Mouse (Mus musculus): ENCODE data around the gene Aup1. TPM values are rescaled to one million over a fixed set of nuclear protein-coding genes. Genes with fewer than 3 reads are reported as not detected.

The Aup1 gene
- polyA plus RNA-seq (2017; shearing (Covaris generic)), result 486 TPM

GRCm38 (mm10) chr6:83054074-83054851, at the start of gene Aup1:
TSS of gene Aup1 (plus strand) at chr6:83054521.

GRCm38 (mm10) chr6:83033249-83034185, 20.8 kb upstream of the Aup1 start, which contains the start of the genes Dok1 and Loxl3:
TSS of gene Dok1 (minus strand) at chr6:83033471.
TSS of gene Loxl3 (plus strand) at chr6:83034173.

DNA sequence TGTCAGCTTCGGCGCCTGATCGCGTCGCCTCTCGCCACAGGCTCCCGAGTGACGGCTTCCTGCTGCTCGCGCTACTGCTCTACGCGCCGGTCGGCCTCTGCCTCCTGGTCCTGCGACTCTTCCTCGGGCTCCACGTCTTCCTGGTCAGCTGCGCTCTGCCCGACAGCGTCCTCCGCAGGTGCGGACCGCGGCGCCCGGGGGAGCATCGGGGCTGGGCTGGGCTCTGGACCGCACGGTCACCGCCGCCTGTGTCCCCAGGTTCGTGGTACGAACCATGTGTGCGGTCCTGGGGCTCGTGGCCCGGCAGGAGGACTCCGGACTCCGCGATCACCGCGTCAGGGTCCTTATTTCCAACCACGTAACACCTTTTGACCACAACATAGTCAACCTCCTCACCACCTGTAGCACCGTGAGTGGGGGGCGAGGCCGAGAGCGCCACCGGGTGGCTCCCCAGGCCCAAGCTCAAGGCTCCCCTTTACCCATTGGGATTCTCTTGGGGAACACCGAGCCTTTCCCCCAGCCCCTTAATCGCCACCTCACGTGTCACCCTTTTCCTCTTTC, 630 bp downstream of the Aup1 start, which contains the start of gene Htra2:
TSS of gene Htra2 (minus strand) at position 403 of the 561 bp plus-strand sequence.

GRCm38 (mm10) chr6:83057790-83058189, 3.5 kb downstream of the Aup1 start, which contains the start of gene Dqx1:
TSS of gene Dqx1 (plus strand) at chr6:83057844.

GRCm38 (mm10) chr6:83070247-83070310, 15.8 kb downstream of the Aup1 start, which contains the start of gene Tlx2:
TSS of gene Tlx2 (minus strand) at chr6:83070293.

DNA sequence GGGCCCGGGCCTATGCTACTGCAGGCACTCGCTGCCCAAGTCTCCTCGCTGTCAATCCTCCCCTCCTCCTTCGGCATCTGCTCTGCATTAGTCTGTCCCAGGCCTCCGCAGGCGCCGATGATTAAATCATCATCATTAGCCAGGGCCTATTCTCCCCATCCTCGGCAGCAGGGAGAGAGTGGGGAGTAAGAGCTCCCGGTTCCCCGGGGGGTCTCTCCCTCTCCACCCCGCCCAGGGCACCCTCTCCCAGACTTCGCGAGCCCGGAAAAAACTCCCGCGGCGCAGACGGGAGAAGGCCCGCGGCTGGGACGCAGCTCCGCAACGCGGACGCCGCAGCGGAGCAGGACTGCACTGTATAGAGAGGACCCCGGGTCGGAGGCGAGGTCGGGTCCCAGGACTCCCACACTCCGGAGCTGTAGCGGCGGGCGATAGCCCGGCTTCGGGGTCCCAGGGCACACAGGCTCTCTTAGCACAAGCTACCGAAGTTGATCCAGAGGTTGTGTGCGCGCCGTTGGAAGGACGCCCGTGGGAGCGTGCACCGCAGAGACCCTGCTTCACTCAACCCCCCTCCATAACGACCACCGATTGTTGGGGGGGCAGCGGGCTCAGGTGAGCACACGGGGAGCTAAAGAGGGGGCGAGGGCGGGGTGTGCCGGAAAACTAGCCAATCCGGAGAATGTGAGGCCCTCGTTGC, 23.5 kb downstream of the Aup1 start, which contains the start of gene Pcgf1:
TSS of gene Pcgf1 (plus strand) at position 240 of the 694 bp plus-strand sequence.

GRCm38 (mm10) chr6:83086121-83087035, 32.1 kb downstream of the Aup1 start, which contains the start of gene Lbx2:
TSS of gene Lbx2 (plus strand) at chr6:83086367.

GRCm38 (mm10) chr6:83101316-83101687, 47.0 kb downstream of the Aup1 start, which contains the start of the genes Ccdc142 and Gm42688:
TSS of gene Ccdc142 (plus strand) at chr6:83101601.
TSS of gene Gm42688 (plus strand) at chr6:83101617.

Other genes starting within 250 kb of the Aup1 start
- 15.4 TPM for gene Sema4f, start 114.8 kb upstream of the Aup1 start, polyA plus RNA-seq (2017; shearing (Covaris generic))
- gene M1ap, start 107.6 kb upstream of the Aup1 start, polyA plus RNA-seq (2017; shearing (Covaris generic)), result not detected
- 13.8 TPM for gene Dok1, start 21.1 kb upstream of the Aup1 start, polyA plus RNA-seq (2017; shearing (Covaris generic))
- not detected for gene Loxl3, start 20.3 kb upstream of the Aup1 start, polyA plus RNA-seq (2017; shearing (Covaris generic))
- 45.1 TPM for gene Htra2, start 752 bp downstream of the Aup1 start, polyA plus RNA-seq (2017; shearing (Covaris generic))
- gene Dqx1, start 3.3 kb downstream of the Aup1 start, polyA plus RNA-seq (2017; shearing (Covaris generic)), result 3.1 TPM
- gene Tlx2, start 15.8 kb downstream of the Aup1 start, polyA plus RNA-seq (2017; shearing (Covaris generic)), result not detected
- gene Pcgf1, start 23.3 kb downstream of the Aup1 start, polyA plus RNA-seq (2017; shearing (Covaris generic)), result 24.7 TPM
- not detected for gene Lbx2, start 31.8 kb downstream of the Aup1 start, polyA plus RNA-seq (2017; shearing (Covaris generic))
- gene Ccdc142, start 47.1 kb downstream of the Aup1 start, polyA plus RNA-seq (2017; shearing (Covaris generic)), result 3.0 TPM
- 7.4 TPM for gene Gm42688, start 47.1 kb downstream of the Aup1 start, polyA plus RNA-seq (2017; shearing (Covaris generic))
- 43.7 TPM for gene Mrpl53, start 54.5 kb downstream of the Aup1 start, polyA plus RNA-seq (2017; shearing (Covaris generic))
- 65.1 TPM for gene Mogs, start 61.0 kb downstream of the Aup1 start, polyA plus RNA-seq (2017; shearing (Covaris generic))
- gene Wbp1, start 67.0 kb downstream of the Aup1 start, polyA plus RNA-seq (2017; shearing (Covaris generic)), result 37.0 TPM
- gene Ino80b, start 70.9 kb downstream of the Aup1 start, polyA plus RNA-seq (2017; shearing (Covaris generic)), result 40.0 TPM
- not detected for gene Rtkn, start 80.9 kb downstream of the Aup1 start, polyA plus RNA-seq (2017; shearing (Covaris generic))
- not detected for gene Wdr54, start 101.9 kb downstream of the Aup1 start, polyA plus RNA-seq (2017; shearing (Covaris generic))
- not detected for gene 1700003E16Rik, start 101.9 kb downstream of the Aup1 start, polyA plus RNA-seq (2017; shearing (Covaris generic))
- gene Dctn1, start 111.4 kb downstream of the Aup1 start, polyA plus RNA-seq (2017; shearing (Covaris generic)), result 75.9 TPM
- gene Slc4a5, start 165.3 kb downstream of the Aup1 start, polyA plus RNA-seq (2017; shearing (Covaris generic)), result not detected

Measured in naive thymus-derived CD4-positive, alpha-beta T cell, adult 5 months (primary cell).